Mouse (Mus musculus) liver, postnatal 0 days (tissue): ENCODE results near the gene Akap7. TPM values are rescaled to one million over a fixed set of nuclear protein-coding genes. Genes with fewer than 3 reads are reported as not detected.

Experiments used
- ATAC-seq: fragments of 200-750 bp; cut with Nextera tagmentation; 2 replicates; pipeline ENCODE4 v1.8.0; 2017; ENCODE audit warnings: mild to moderate bottlenecking, moderate library complexity
- DNase-seq: peaks from one replicate; pipeline ENCODE4 v3.0.0-alpha.2; 2016
- H3K27ac ChIP-seq: fragments of 300-500 bp; sonication (generic); 2 replicates; pipeline ENCODE4 v1.5.1; 2014; ENCODE audit warnings: antibody characterized with exemption, moderate library complexity, mild to moderate bottlenecking, low read depth
- H3K27me3 ChIP-seq: fragments of 300-500 bp; sonication (generic); 2 replicates; pipeline ENCODE4 v1.6.1; 2014; ENCODE audit warnings: low read length, control low read depth, mixed read lengths; ENCODE audit not compliant: insufficient read depth
- H3K36me3 ChIP-seq: fragments of 300-500 bp; sonication (generic); replicated peaks from 2 replicates; pipeline ENCODE4 v1.6.1; 2014; ENCODE audit warnings: mild to moderate bottlenecking, control low read depth, low read length, moderate library complexity, mixed read lengths; ENCODE audit not compliant: insufficient read depth
- H3K4me1 ChIP-seq: fragments of 300-500 bp; sonication (generic); 2 replicates; pipeline ENCODE4 v1.6.1; 2014; ENCODE audit warnings: antibody characterized with exemption, mild to moderate bottlenecking, control low read depth; ENCODE audit not compliant: insufficient read depth
- H3K4me2 ChIP-seq: fragments of 300-500 bp; sonication (generic); 2 replicates; pipeline ENCODE4 v1.6.1; 2014; ENCODE audit warnings: low read depth, mild to moderate bottlenecking, low read length, moderate library complexity, mixed read lengths
- H3K4me3 ChIP-seq: fragments of 300-500 bp; sonication (generic); 2 replicates; pipeline ENCODE4 v1.5.1; 2014; ENCODE audit warnings: low read depth, low read length
- H3K9ac ChIP-seq: fragments of 300-500 bp; sonication (generic); replicated peaks from 2 replicates; pipeline ENCODE4 v1.6.1; 2014; ENCODE audit warnings: mild to moderate bottlenecking, moderate library complexity
- H3K9me3 ChIP-seq: fragments of 300-500 bp; sonication (generic); 2 replicates; pipeline ENCODE4 v1.6.1; 2016; ENCODE audit warnings: mild to moderate bottlenecking, control low read depth, low read length, mixed read lengths
- CTCF ChIP-seq: sonication (generic); IDR thresholded peaks from 2 replicates; pipeline ENCODE4 v1.5.1; 2016; ENCODE audit warnings: antibody characterized with exemption, low read depth
- EP300 ChIP-seq: IDR thresholded peaks from 2 replicates; pipeline ENCODE4 v1.6.1; 2016; ENCODE audit warnings: antibody characterized with exemption, low read depth, mild to moderate bottlenecking
- WGBS: fragments of 180-500 bp; shearing (Covaris S2); extraction: QIAGEN DNeasy Blood & Tissue Kit; methylation state at CpG from one replicate; pipeline ENCODE4 v1.1.7; 2014; ENCODE audit not compliant: insufficient replicate concordance; 5-methylcytosine and 5-hydroxymethylcytosine counted together
- polyA plus RNA-seq: library from polyadenylated mRNA; unstranded; fragments of >200 nt; fragmentation: Nextera tagmentation; extraction: Ambion mirVana; gene quantifications from 2 replicates; pipeline ENCODE4 v1.2.1, GENCODE M21; 2015

The Akap7 gene
- polyA plus RNA-seq, 1 experiment from 2014 or later, result 15.9 TPM

GRCm38 (mm10) chr10:25219220-25219628, 88.4 kb downstream of the Akap7 start:
- TF ChIP-seq CTCF (peak; percentile 90), EP300 (no peak)
- peak; percentile 74 for DNase-seq
- no peaks in the 10 kb centered on the region for H3K9me3 ChIP-seq
- H3K4me3 ChIP-seq, result no peak overlapping the region
- no peak overlapping the region for H3K9ac ChIP-seq
- WGBS, result 28% methylated on average over 7 of the region's 7 CpGs
- no peak overlapping the region for H3K27ac ChIP-seq
- no peaks in the 10 kb centered on the region for H3K36me3 ChIP-seq
- no peak for ATAC-seq
- no peaks in the 10 kb centered on the region for H3K4me1 ChIP-seq
- H3K4me2 ChIP-seq, result no peak overlapping the region
- H3K27me3 ChIP-seq, result no peaks in the 10 kb centered on the region

DNA sequence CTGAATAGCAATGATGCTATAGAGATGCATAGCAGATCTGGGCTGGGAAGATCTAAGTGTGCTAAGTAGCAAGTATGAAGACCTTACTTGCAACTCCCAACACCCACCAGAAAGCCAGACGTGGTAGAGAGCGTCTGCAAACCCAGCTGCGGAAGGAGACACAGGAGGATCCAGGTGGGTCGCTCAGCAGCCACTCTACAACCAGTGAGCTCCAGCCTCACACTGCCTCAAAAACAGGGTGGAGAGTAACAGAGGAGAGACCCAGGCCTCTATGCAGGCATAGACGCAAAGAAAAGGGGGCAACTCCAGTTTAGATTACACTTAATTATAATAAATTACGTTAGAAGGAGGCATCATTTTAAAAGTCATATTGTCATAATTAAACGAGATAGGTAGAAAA, 88.9 kb downstream of the Akap7 start:
- Histone ChIP-seq H3K4me1 (no peaks in the 10 kb centered on the region), H3K36me3 (no peaks in the 10 kb centered on the region), H3K4me2 (no peak overlapping the region), H3K27me3 (no peaks in the 10 kb centered on the region), H3K27ac (no peak overlapping the region), H3K4me3 (no peak overlapping the region), H3K9me3 (no peaks in the 10 kb centered on the region), H3K9ac (no peak overlapping the region)
- DNase-seq (no peak), ATAC-seq (no peak)
- TF ChIP-seq EP300 (no peak), CTCF (no peak)
- WGBS, result 76% methylated on average over 7 of the region's 7 CpGs

DNA sequence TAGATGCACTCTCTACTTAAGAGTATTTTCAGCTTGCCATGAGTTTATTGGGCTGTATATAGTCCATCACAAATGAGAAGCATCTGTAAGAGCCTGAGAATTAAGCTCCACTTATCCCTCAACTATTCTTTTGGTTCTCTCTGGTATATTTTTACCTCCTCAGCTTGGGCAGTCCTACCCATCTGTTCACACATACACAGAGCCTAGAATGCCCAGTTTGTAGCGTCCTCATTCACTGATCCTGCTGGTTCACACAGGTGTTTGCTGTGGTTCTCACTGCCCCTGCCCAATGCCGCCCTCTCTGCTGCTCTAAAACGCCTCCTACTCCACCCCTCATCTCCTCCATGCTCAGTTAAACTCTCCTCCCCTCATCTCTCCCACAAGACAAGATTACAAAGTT, 91.7 kb downstream of the Akap7 start:
- Histone ChIP-seq H3K27me3 (no peaks in the 10 kb centered on the region), H3K9me3 (no peaks in the 10 kb centered on the region), H3K4me3 (no peak overlapping the region), H3K36me3 (no peaks in the 10 kb centered on the region), H3K27ac (no peak overlapping the region), H3K9ac (no peak overlapping the region), H3K4me1 (no peaks in the 10 kb centered on the region), H3K4me2 (no peak overlapping the region)
- WGBS, result 83% methylated on average over 3 of the region's 3 CpGs
- ATAC-seq (no peak), DNase-seq (no peak)
- TF ChIP-seq CTCF, result no peak
- no peak for TF ChIP-seq EP300

- H3K4me1 ChIP-seq, result no peaks in the 10 kb centered on the region
- WGBS, result 75% methylated on average over 4 of the region's 4 CpGs
- H3K27ac ChIP-seq, result no peak overlapping the region
- H3K36me3 ChIP-seq, result no peaks in the 10 kb centered on the region
- H3K4me3 ChIP-seq, result no peak overlapping the region
- DNase-seq (no peak), ATAC-seq (no peak)
- no peaks in the 10 kb centered on the region for H3K9me3 ChIP-seq
- TF ChIP-seq CTCF (no peak), EP300 (no peak)
- H3K27me3 ChIP-seq, result no peaks in the 10 kb centered on the region
- no peak overlapping the region for H3K9ac ChIP-seq
- H3K4me2 ChIP-seq, result no peak overlapping the region
Observed at GRCm38 (mm10) chr10:25213716-25214115, 94.0 kb downstream of the Akap7 start.

- no peak for DNase-seq
- ATAC-seq, result no peak
- Histone ChIP-seq H3K9me3 (no peaks in the 10 kb centered on the region), H3K9ac (no peak overlapping the region), H3K27ac (no peak overlapping the region), H3K4me3 (no peak overlapping the region), H3K4me2 (no peak overlapping the region), H3K4me1 (no peaks in the 10 kb centered on the region), H3K27me3 (no peaks in the 10 kb centered on the region), H3K36me3 (no peaks in the 10 kb centered on the region)
- 72% methylated on average over 7 of the region's 7 CpGs for WGBS
- no peak for TF ChIP-seq EP300
- no peak for TF ChIP-seq CTCF
Observed at GRCm38 (mm10) chr10:25208619-25209018, 99.1 kb downstream of the Akap7 start.

- H3K9ac ChIP-seq, result no peak overlapping the region
- no peak overlapping the region for H3K4me3 ChIP-seq
- no peaks in the 10 kb centered on the region for H3K27me3 ChIP-seq
- no peaks in the 10 kb centered on the region for H3K4me1 ChIP-seq
- H3K36me3 ChIP-seq, result no peaks in the 10 kb centered on the region
- no peak for TF ChIP-seq EP300
- peak; percentile 39 for TF ChIP-seq CTCF
- DNase-seq (no peak), ATAC-seq (no peak)
- WGBS, result 56% methylated on average over 6 of the region's 6 CpGs
- no peak overlapping the region for H3K4me2 ChIP-seq
- no peaks in the 10 kb centered on the region for H3K9me3 ChIP-seq
- H3K27ac ChIP-seq, result no peak overlapping the region
Observed at GRCm38 (mm10) chr10:25207866-25208265, 99.8 kb downstream of the Akap7 start.

DNA sequence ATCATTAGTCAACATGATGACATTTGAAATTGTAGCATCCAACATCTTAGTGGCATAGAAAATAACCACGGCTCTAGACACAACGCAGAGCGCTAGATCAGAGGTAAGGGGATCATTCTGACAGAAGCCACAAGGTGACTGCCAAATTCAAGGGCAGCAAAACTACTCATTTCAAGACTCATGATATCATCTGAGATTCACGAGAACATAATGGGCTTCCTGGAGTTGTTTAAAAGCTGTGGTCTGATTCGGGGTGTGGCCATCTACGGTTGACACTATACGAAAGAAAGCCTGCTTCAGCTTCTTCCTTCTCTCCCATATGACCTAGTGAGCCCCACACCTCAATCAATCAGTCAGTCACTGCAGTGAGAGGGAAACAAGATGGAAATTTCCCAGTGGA, 107.0 kb downstream of the Akap7 start:
- Histone ChIP-seq H3K27ac (no peak overlapping the region), H3K36me3 (no peaks in the 10 kb centered on the region), H3K27me3 (no peaks in the 10 kb centered on the region), H3K4me2 (peak overlapping the region; percentile 75; the same call in 1 of the 2 replicates), H3K9me3 (no peaks in the 10 kb centered on the region), H3K9ac (no peak overlapping the region), H3K4me1 (peaks cover 5% of the 10 kb centered on the region; the same call in 1 of the 2 replicates), H3K4me3 (no peak overlapping the region)
- ATAC-seq (no peak), DNase-seq (no peak)
- WGBS, result 69% methylated on average over 7 of the region's 7 CpGs
- TF ChIP-seq CTCF (no peak), EP300 (no peak)
